Mouse (Mus musculus) testis, adult 2 months (tissue): ENCODE data around the gene Fam131c.

ENCODE experiments used
- CTCF ChIP-seq: fragments of 200-500 bp; IDR thresholded peaks from 2 replicates; pipeline ENCODE4 v1.5.1; 2012; ENCODE audit warnings: low read depth, mild to moderate bottlenecking, inconsistent platforms, low read length, moderate library complexity; ENCODE audit not compliant: control insufficient read depth, insufficient read depth, insufficient replicate concordance
- POLR2A ChIP-seq: fragments of 200-500 bp; IDR thresholded peaks from 2 replicates; pipeline ENCODE4 v1.6.1; 2012; ENCODE audit warnings: low read depth, mild to moderate bottlenecking, inconsistent platforms, low read length, moderate library complexity; ENCODE audit not compliant: control insufficient read depth

GRCm38 (mm10) chr4:141382406-141382805 lies 14.4 kb downstream of the Fam131c start:
- TF ChIP-seq CTCF: no peak
- no peak for TF ChIP-seq POLR2A
